Mouse (Mus musculus): ENCODE results near the gene Akap8. TPM values are rescaled to one million over a fixed set of nuclear protein-coding genes. Genes with fewer than 3 reads are reported as not detected.
A peak's percentile ranks its signal among the peaks of the same experiment; 100 is the strongest.

Gene Akap8
- 44.2 and 44.3 TPM in 2 replicates for polyA plus RNA-seq (2014; fragmentation: Nextera tagmentation; extraction: Ambion mirVana)

- under 1% methylated on average over 83 of the region's 83 CpGs for WGBS (ENCODE audit: insufficient replicate concordance)
- Histone ChIP-seq H3K36me3 (ENCODE audit: control insufficient read depth, insufficient read depth, low read length) (peaks cover 22% of the 10 kb centered on the region), H3K4me3 (ENCODE audit: low read depth, low read length) (peak within 1 kb of the TSS; percentile 67), H3K4me1 (ENCODE audit: control insufficient read depth, insufficient read depth, low read length) (peaks cover 7% of the 10 kb centered on the region), H3K9ac (ENCODE audit: low read depth, low read length) (peak within 1 kb of the TSS; percentile 87), H3K4me2 (peak within 1 kb of the TSS; percentile 93), H3K27ac (ENCODE audit: low read depth, low read length) (peak within 1 kb of the TSS; percentile 94), H3K9me3 (replicated peaks; ENCODE audit: control insufficient read depth, low read length) (no peaks in the 10 kb centered on the region), H3K27me3 (ENCODE audit: control insufficient read depth, insufficient read depth, low read length) (no peaks in the 10 kb centered on the region)
- ATAC-seq (replicated peaks; ENCODE audit: insufficient number of reproducible peaks, low FRiP score, low TSS enrichment) = peak; percentile 94
These were observed at the start of gene Akap8 for GRCm38 (mm10) chr17:32320597-32321389. TSS of gene Akap8 (minus strand) at chr17:32321238.

- Histone ChIP-seq H3K27me3 (ENCODE audit: control insufficient read depth, insufficient read depth, low read length) (no peaks in the 10 kb centered on the region), H3K4me2 (peak overlapping the region; percentile 58), H3K9ac (ENCODE audit: low read depth, low read length) (0 out of 2 replicates have a peak overlapping the region, but pooled peaks have one; percentile 46), H3K4me3 (ENCODE audit: low read depth, low read length) (peak overlapping the region; percentile 29), H3K4me1 (ENCODE audit: control insufficient read depth, insufficient read depth, low read length) (peaks cover 12% of the 10 kb centered on the region), H3K27ac (ENCODE audit: low read depth, low read length) (no peak overlapping the region), H3K9me3 (replicated peaks; ENCODE audit: control insufficient read depth, low read length) (no peaks in the 10 kb centered on the region), H3K36me3 (ENCODE audit: control insufficient read depth, insufficient read depth, low read length) (no peaks in the 10 kb centered on the region)
- no peak for ATAC-seq (replicated peaks; ENCODE audit: insufficient number of reproducible peaks, low FRiP score, low TSS enrichment)
- WGBS (ENCODE audit: insufficient replicate concordance) = 13% methylated on average over 11 of the region's 17 CpGs
These were observed 48.0 kb upstream of the Akap8 start for GRCm38 (mm10) chr17:32368991-32369578.

- Histone ChIP-seq H3K27me3 (ENCODE audit: control insufficient read depth, insufficient read depth, low read length) (no peaks in the 10 kb centered on the region), H3K4me3 (ENCODE audit: low read depth, low read length) (no peak overlapping the region), H3K9me3 (replicated peaks; ENCODE audit: control insufficient read depth, low read length) (no peaks in the 10 kb centered on the region), H3K9ac (ENCODE audit: low read depth, low read length) (no peak overlapping the region), H3K4me1 (ENCODE audit: control insufficient read depth, insufficient read depth, low read length) (peaks cover 18% of the 10 kb centered on the region), H3K4me2 (no peak overlapping the region), H3K36me3 (ENCODE audit: control insufficient read depth, insufficient read depth, low read length) (no peaks in the 10 kb centered on the region), H3K27ac (ENCODE audit: low read depth, low read length) (no peak overlapping the region)
- WGBS (ENCODE audit: insufficient replicate concordance) = 82% methylated on average over 11 of the region's 11 CpGs
- ATAC-seq (replicated peaks; ENCODE audit: insufficient number of reproducible peaks, low FRiP score, low TSS enrichment) = no peak
These were observed 46.7 kb upstream of the Akap8 start for GRCm38 (mm10) chr17:32367706-32368105.

GRCm38 (mm10) chr17:32365296-32365695 lies 44.3 kb upstream of the Akap8 start:
- Histone ChIP-seq H3K4me1 (ENCODE audit: control insufficient read depth, insufficient read depth, low read length) (peaks cover 19% of the 10 kb centered on the region), H3K9ac (ENCODE audit: low read depth, low read length) (no peak overlapping the region), H3K9me3 (replicated peaks; ENCODE audit: control insufficient read depth, low read length) (no peaks in the 10 kb centered on the region), H3K4me2 (peak overlapping the region; percentile 94; the same call in 1 of the 2 replicates), H3K4me3 (ENCODE audit: low read depth, low read length) (no peak overlapping the region; the same call in 1 of the 2 replicates), H3K27me3 (ENCODE audit: control insufficient read depth, insufficient read depth, low read length) (no peaks in the 10 kb centered on the region), H3K36me3 (ENCODE audit: control insufficient read depth, insufficient read depth, low read length) (peaks cover 3% of the 10 kb centered on the region; the same call in 1 of the 2 replicates), H3K27ac (ENCODE audit: low read depth, low read length) (peak overlapping the region; percentile 10; the same call in 1 of the 2 replicates)
- no peak for ATAC-seq (replicated peaks; ENCODE audit: insufficient number of reproducible peaks, low FRiP score, low TSS enrichment)
- WGBS (ENCODE audit: insufficient replicate concordance) = 53% methylated on average over 1 of the region's 1 CpGs

GRCm38 (mm10) chr17:32364850-32365249 lies 43.8 kb upstream of the Akap8 start:
- peak overlapping the region; percentile 71 for H3K27ac ChIP-seq (ENCODE audit: low read depth, low read length)
- ATAC-seq (replicated peaks; ENCODE audit: insufficient number of reproducible peaks, low FRiP score, low TSS enrichment) = no peak
- peak overlapping the region; percentile 94 for H3K4me2 ChIP-seq
- peaks cover 6% of the 10 kb centered on the region for H3K36me3 ChIP-seq (ENCODE audit: control insufficient read depth, insufficient read depth, low read length)
- H3K4me3 ChIP-seq (ENCODE audit: low read depth, low read length) = peak overlapping the region; percentile 98
- peak overlapping the region; percentile 97 for H3K9ac ChIP-seq (ENCODE audit: low read depth, low read length)
- peaks cover 19% of the 10 kb centered on the region for H3K4me1 ChIP-seq (ENCODE audit: control insufficient read depth, insufficient read depth, low read length)
- no peaks in the 10 kb centered on the region for H3K27me3 ChIP-seq (ENCODE audit: control insufficient read depth, insufficient read depth, low read length)
- no peaks in the 10 kb centered on the region for H3K9me3 ChIP-seq (replicated peaks; ENCODE audit: control insufficient read depth, low read length)
- WGBS (ENCODE audit: insufficient replicate concordance) = 54% methylated on average over 5 of the region's 5 CpGs

GRCm38 (mm10) chr17:32364331-32364730 lies 43.3 kb upstream of the Akap8 start:
- Histone ChIP-seq H3K4me3 (ENCODE audit: low read depth, low read length) (peak overlapping the region; percentile 98), H3K9me3 (replicated peaks; ENCODE audit: control insufficient read depth, low read length) (no peaks in the 10 kb centered on the region), H3K4me2 (peak overlapping the region; percentile 94), H3K27me3 (ENCODE audit: control insufficient read depth, insufficient read depth, low read length) (no peaks in the 10 kb centered on the region), H3K4me1 (ENCODE audit: control insufficient read depth, insufficient read depth, low read length) (peaks cover 19% of the 10 kb centered on the region), H3K27ac (ENCODE audit: low read depth, low read length) (peak overlapping the region; percentile 71), H3K36me3 (ENCODE audit: control insufficient read depth, insufficient read depth, low read length) (peaks cover 8% of the 10 kb centered on the region), H3K9ac (ENCODE audit: low read depth, low read length) (peak overlapping the region; percentile 97)
- ATAC-seq (replicated peaks; ENCODE audit: insufficient number of reproducible peaks, low FRiP score, low TSS enrichment) = peak; percentile 90
- under 1% methylated on average over 33 of the region's 47 CpGs for WGBS (ENCODE audit: insufficient replicate concordance)

- Histone ChIP-seq H3K36me3 (ENCODE audit: control insufficient read depth, insufficient read depth, low read length) (peaks cover 10% of the 10 kb centered on the region), H3K9ac (ENCODE audit: low read depth, low read length) (peak overlapping the region; percentile 97), H3K27me3 (ENCODE audit: control insufficient read depth, insufficient read depth, low read length) (no peaks in the 10 kb centered on the region), H3K27ac (ENCODE audit: low read depth, low read length) (peak overlapping the region; percentile 71), H3K4me3 (ENCODE audit: low read depth, low read length) (peak overlapping the region; percentile 98), H3K4me1 (ENCODE audit: control insufficient read depth, insufficient read depth, low read length) (peaks cover 19% of the 10 kb centered on the region), H3K9me3 (replicated peaks; ENCODE audit: control insufficient read depth, low read length) (no peaks in the 10 kb centered on the region), H3K4me2 (peak overlapping the region; percentile 94)
- WGBS (ENCODE audit: insufficient replicate concordance) = under 1% methylated on average over 24 of the region's 50 CpGs
- peak; percentile 29 for ATAC-seq (replicated peaks; ENCODE audit: insufficient number of reproducible peaks, low FRiP score, low TSS enrichment)
These were observed 42.8 kb upstream of the Akap8 start for GRCm38 (mm10) chr17:32363821-32364301.

GRCm38 (mm10) chr17:32362686-32363085 lies 41.6 kb upstream of the Akap8 start:
- peak overlapping the region; percentile 98; the same call in 1 of the 2 replicates for H3K4me3 ChIP-seq (ENCODE audit: low read depth, low read length)
- H3K36me3 ChIP-seq (ENCODE audit: control insufficient read depth, insufficient read depth, low read length) = peaks cover 16% of the 10 kb centered on the region
- H3K27me3 ChIP-seq (ENCODE audit: control insufficient read depth, insufficient read depth, low read length) = no peaks in the 10 kb centered on the region
- peak overlapping the region; percentile 94 for H3K4me2 ChIP-seq
- WGBS (ENCODE audit: insufficient replicate concordance) = 81% methylated on average over 4 of the region's 4 CpGs
- no peak overlapping the region for H3K27ac ChIP-seq (ENCODE audit: low read depth, low read length)
- peaks cover 19% of the 10 kb centered on the region for H3K4me1 ChIP-seq (ENCODE audit: control insufficient read depth, insufficient read depth, low read length)
- no peaks in the 10 kb centered on the region for H3K9me3 ChIP-seq (replicated peaks; ENCODE audit: control insufficient read depth, low read length)
- H3K9ac ChIP-seq (ENCODE audit: low read depth, low read length) = no peak overlapping the region
- no peak for ATAC-seq (replicated peaks; ENCODE audit: insufficient number of reproducible peaks, low FRiP score, low TSS enrichment)
